Mouse (Mus musculus) small intestine, adult 2 months (tissue): ENCODE results near the gene Gm17606.

Source experiments
- CTCF ChIP-seq: fragments of 200-500 bp; IDR thresholded peaks from 2 replicates; pipeline ENCODE4 v1.5.1; 2012; ENCODE audit warnings: low read depth, mild to moderate bottlenecking, control low read depth, inconsistent platforms, low read length, moderate library complexity, mixed read lengths; ENCODE audit not compliant: insufficient replicate concordance, insufficient read length; ENCODE audit errors: extremely low read depth
- POLR2A ChIP-seq: fragments of 200-500 bp; IDR thresholded peaks from 2 replicates; pipeline ENCODE4 v1.6.1; 2012; ENCODE audit warnings: low read depth, mild to moderate bottlenecking, control low read depth, inconsistent platforms, low read length, moderate library complexity

DNA sequence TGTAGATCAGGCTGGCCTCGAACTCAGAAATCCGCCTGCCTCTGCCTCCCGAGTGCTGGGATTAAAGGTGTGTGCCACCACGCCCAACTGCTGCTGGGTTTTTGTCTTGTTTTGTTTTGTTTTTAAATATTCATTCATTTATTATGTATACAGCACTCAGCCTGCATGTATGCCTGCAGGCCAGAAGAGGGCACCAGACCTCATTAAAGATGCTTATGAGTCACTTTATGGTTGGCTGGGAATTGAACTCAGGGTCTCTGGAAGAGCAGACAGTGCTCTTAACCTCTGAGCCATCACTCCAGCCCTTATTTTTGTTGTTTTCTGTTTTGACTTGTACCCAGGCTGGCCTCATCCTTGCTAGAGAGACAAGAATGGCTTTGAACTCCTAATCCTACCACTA is 30.8 kb upstream of the Gm17606 start:
- no peak for TF ChIP-seq POLR2A
- 0 out of 2 replicates have a peak, but pooled peaks have one; percentile 25 for TF ChIP-seq CTCF
